Mouse (Mus musculus): ENCODE data around the gene Dmbt1.
"Not testable (repeated sequence)": the region's sequence is repeated elsewhere in the genome, so short reads cannot be mapped to it uniquely, and the experiment has no call there.

The Dmbt1 gene

GRCm38 (mm10) chr7:131031755-131032154 lies at the start of gene Dmbt1:
Dmbt1 (plus strand) TSS chr7:131032053.
- DNase-seq, result no peak

GRCm38 (mm10) chr7:130982371-130982770 lies 49.5 kb upstream of the Dmbt1 start:
- DNase-seq, result peak; percentile 82

GRCm38 (mm10) chr7:130982881-130983280 lies 49.0 kb upstream of the Dmbt1 start:
- no peak for DNase-seq

GRCm38 (mm10) chr7:130984294-130984693 lies 47.6 kb upstream of the Dmbt1 start:
- no peak for DNase-seq

- DNase-seq, result no peak
Measured at GRCm38 (mm10) chr7:130985193-130985592, 46.7 kb upstream of the Dmbt1 start.

GRCm38 (mm10) chr7:130985716-130986115 lies 46.1 kb upstream of the Dmbt1 start:
- DNase-seq, result no peak

GRCm38 (mm10) chr7:130988146-130988545 lies 43.7 kb upstream of the Dmbt1 start:
- DNase-seq, result peak; percentile 31

GRCm38 (mm10) chr7:130989371-130989770 lies 42.5 kb upstream of the Dmbt1 start:
- no peak for DNase-seq

- no peak for DNase-seq
Measured at GRCm38 (mm10) chr7:130991174-130991789, 40.6 kb upstream of the Dmbt1 start.

GRCm38 (mm10) chr7:130993907-130994306 lies 37.9 kb upstream of the Dmbt1 start:
- DNase-seq, result peak; percentile 45

- no peak for DNase-seq
Measured at GRCm38 (mm10) chr7:131001976-131002726, 29.7 kb upstream of the Dmbt1 start.

GRCm38 (mm10) chr7:131004071-131004470 lies 27.8 kb upstream of the Dmbt1 start:
- DNase-seq, result no peak

- no peak for DNase-seq
Measured at GRCm38 (mm10) chr7:131007221-131007620, 24.6 kb upstream of the Dmbt1 start.

GRCm38 (mm10) chr7:131009178-131009577 lies 22.7 kb upstream of the Dmbt1 start:
- DNase-seq, result no peak

- DNase-seq, result peak; percentile 41
Measured at GRCm38 (mm10) chr7:131011901-131012300, 20.0 kb upstream of the Dmbt1 start.

GRCm38 (mm10) chr7:131019181-131019580 lies 12.7 kb upstream of the Dmbt1 start:
- DNase-seq, result no peak

GRCm38 (mm10) chr7:131024807-131025206 lies 7.0 kb upstream of the Dmbt1 start:
- no peak for DNase-seq

- DNase-seq, result no peak
Measured at GRCm38 (mm10) chr7:131027557-131027956, 4.3 kb upstream of the Dmbt1 start.

GRCm38 (mm10) chr7:131036396-131036795 lies 4.5 kb downstream of the Dmbt1 start:
- DNase-seq, result no peak

- no peak for DNase-seq
Measured at GRCm38 (mm10) chr7:131037083-131037482, 5.2 kb downstream of the Dmbt1 start.

GRCm38 (mm10) chr7:131040760-131041159 lies 8.9 kb downstream of the Dmbt1 start:
- not testable (repeated sequence) for DNase-seq

- peak; percentile 22 for DNase-seq
Measured at GRCm38 (mm10) chr7:131042657-131043056, 10.8 kb downstream of the Dmbt1 start.

GRCm38 (mm10) chr7:131045258-131045835 lies 13.5 kb downstream of the Dmbt1 start:
- peak; percentile 21 for DNase-seq

- not testable (repeated sequence) for DNase-seq
Measured at GRCm38 (mm10) chr7:131049829-131050228, 18.0 kb downstream of the Dmbt1 start.
